Mouse (Mus musculus): ENCODE measurements at regions not wholly inside any gene's neighbourhood (a gene's known extent, or its start where the extent isn't known, plus 50 kb on each side); places are given as distances from the start of the nearest gene placed in this dataset.

- DNase-seq (ENCODE audit: low read depth, low spot score): no peak
These were observed 136.7 kb downstream of the Gm11011 start for GRCm38 (mm10) chr2:169450801-169451200.

- no peak for DNase-seq (ENCODE audit: low read depth, low spot score)
These were observed 139.9 kb downstream of the Gm11011 start for GRCm38 (mm10) chr2:169447495-169448280.

- DNase-seq (ENCODE audit: low read depth, low spot score): no peak
These were observed 141.7 kb downstream of the Gm11011 start for GRCm38 (mm10) chr2:169445877-169446276.

DNA sequence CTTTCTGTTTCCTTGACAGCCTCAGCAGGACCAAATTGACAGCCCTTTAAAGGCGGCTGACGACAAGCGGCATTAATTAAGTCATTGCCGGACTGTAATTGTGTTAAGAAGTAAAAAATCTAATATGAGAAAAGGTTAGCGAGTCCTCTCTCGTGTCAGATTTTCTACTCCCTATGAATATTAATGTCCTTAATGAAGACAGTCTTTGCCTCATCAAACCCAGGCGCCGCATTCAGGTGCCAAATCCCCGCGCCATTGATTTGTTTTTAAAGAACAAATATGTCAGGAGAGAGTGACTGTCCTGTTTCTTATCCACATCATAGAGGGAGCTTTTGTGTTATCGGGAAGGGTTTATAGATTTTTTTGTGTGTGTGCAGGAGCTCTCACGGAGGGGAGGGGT lies 142.2 kb downstream of the Gm11011 start:
- no peak for DNase-seq (ENCODE audit: low read depth, low spot score)

GRCm38 (mm10) chr2:169443271-169443670 lies 144.3 kb downstream of the Gm11011 start:
- DNase-seq (ENCODE audit: low read depth, low spot score): no peak

DNA sequence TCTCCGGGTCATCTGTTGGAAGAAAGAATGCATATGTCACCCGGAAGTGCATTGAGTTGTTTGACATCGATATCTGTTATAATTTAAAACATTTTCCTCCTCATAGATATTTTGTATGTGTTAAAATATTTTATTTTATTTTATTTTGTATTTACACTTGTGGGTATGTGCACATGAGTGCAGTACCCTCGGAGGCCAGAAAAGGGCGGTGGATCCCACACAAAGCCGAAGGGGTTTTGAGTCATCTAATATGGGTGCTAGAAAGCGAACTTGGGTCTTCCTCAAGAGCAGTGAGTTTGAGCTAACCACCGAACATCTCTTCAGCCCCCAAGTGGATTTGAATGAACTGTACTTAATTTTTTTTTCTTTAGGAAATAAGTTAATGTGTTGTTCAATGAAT lies 156.0 kb downstream of the Gm11011 start:
- no peak for DNase-seq (ENCODE audit: low read depth, low spot score)

DNA sequence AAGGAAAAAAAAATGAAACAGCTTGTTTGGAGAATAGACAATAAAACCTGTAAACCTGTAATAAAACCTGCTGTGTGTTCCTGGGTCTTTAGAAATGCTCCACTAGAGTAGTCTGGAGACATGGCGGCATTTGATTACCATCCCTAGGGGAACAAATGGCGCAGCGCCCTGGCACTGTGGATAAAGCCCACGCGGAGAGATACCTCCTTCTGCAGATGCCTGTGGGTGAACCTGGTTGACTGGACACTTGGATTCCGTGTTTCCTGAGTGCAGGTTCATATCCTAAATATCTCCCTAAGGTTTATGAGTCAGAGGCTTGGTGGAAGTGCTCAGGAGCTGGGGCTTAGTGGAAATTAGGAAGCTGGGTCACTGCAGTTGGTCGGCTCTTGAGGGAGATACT lies 158.1 kb downstream of the Gm11011 start:
- DNase-seq (ENCODE audit: low read depth, low spot score): no peak

GRCm38 (mm10) chr2:169424166-169424920 lies 163.2 kb downstream of the Gm11011 start:
- no peak for DNase-seq (ENCODE audit: low read depth, low spot score)

- no peak for DNase-seq (ENCODE audit: low read depth, low spot score)
These were observed 175.2 kb downstream of the Gm11011 start for GRCm38 (mm10) chr2:169412361-169412760.

DNA sequence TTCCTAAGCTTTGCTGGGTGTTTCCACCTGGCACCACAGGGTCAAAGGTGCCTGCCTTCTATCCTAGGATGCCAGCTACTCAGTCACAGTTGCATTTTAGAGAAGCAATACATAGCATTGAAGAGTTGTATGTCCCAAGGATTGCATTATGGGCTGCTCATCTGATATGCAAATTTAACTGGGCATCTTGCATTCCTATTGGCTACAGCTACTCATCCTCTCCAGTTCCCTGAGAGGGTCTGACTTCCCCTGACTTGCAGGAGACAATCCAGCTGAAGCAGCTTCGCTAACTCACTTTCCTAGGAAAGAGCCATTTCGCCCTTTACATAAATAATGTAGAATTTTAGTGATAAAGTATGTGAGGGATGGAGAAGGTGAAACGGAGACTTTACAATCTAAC lies 177.5 kb downstream of the Gm11011 start:
- DNase-seq (ENCODE audit: low read depth, low spot score): no peak

GRCm38 (mm10) chr2:169404908-169405690 lies 182.4 kb downstream of the Gm11011 start:
- no peak for DNase-seq (ENCODE audit: low read depth, low spot score)

DNA sequence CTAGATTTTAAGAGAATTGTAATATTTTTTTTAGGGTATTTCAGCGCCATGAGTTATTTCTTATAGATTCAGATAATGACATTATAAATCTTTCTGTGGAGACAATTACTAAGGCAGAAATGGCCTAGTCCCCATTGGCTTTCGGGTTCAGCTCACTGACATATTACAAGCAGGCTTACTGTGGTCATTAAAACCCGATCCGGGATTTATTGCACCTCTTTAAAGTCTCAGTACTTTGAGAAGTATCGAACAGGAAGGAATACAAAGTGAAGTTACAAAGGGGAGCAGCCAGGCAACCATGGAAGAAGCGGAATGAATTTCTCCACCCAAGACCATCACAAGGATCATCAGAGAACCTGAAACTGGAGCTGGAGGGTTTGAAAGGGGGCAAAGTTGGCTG lies 189.8 kb downstream of the Gm11011 start:
- DNase-seq (ENCODE audit: low read depth, low spot score): no peak

DNA sequence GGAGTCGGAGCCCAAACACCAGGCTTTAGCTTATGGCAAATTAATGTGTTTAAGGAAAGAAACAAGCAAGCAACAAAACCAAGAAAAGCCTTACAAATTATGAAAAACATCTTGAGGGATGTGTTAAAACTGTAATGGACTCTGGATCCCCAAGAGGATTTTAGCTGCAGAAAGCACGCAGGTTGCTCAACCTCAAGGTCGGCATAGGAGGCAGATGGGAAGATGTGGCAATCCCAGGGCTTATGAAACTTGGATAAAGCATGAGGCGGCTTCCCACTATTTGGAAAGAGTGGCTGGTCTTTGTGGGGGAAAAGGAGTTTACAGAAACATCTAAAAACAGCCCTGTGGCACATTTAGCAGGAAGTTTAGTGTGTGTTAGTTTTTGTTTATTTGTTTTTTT lies 190.5 kb downstream of the Gm11011 start:
- no peak for DNase-seq (ENCODE audit: low read depth, low spot score)

- DNase-seq (ENCODE audit: low read depth, low spot score): no peak
These were observed 191.3 kb downstream of the Gm11011 start for GRCm38 (mm10) chr2:169396294-169396693.

DNA sequence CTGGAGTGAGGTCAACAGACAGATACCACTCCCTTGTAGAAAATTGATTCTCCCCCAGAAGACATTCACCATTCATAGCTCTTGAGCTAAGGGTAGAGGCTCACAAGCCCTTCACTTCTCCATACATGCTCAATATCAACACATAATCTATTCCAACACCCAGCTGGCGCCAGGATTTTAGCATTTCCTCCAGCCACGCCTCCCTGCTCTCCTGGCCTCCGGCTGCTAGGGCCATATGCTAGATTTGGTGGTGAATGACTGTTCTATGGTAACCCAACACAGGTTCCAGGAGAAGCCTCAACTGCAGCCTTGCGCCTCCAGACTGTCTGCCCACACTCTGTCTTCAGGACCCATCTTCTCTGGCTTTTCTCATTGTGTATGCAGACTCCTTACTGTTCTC lies 197.9 kb downstream of the Gm11011 start:
- no peak for DNase-seq (ENCODE audit: low read depth, low spot score)

GRCm38 (mm10) chr2:169388569-169388968 lies 199.0 kb downstream of the Gm11011 start:
- DNase-seq (ENCODE audit: low read depth, low spot score): no peak

DNA sequence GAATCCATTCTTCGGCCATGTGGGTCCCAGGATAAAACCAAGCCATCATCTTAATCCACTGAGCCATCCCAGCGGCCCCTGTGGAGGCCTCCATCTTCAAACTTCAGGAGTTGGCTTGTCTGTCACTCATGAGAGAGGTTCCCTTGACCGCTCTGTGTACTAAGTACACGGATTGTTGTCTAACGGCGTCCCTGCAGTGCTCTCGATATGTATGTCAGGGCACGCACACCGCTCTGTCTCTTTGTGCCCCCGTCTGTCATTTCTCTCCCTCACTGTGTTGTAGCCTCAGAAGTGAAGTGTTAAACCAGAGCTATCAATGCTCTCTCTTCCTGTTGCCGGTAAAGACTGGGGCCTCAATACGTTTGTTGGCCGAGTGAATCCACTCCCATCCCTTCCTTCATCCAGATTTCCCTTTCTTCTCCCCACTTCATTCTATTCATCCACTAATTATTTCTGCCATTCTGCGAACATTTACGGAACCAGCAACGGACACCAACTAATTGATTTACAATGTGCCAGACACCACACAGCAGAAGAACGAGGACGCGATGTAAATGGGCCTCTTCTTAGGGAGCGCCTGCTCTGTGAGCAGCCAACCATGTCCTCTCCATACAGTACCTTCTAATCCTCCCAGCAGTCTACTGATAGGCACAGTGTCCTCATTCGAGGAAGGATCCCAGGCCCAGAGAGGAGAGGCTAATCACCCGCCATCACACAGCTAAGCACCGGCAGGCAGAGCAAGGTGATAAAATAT lies 199.6 kb downstream of the Gm11011 start:
- no peak for DNase-seq (ENCODE audit: low read depth, low spot score)

GRCm38 (mm10) chr2:169383701-169384100 lies 203.8 kb downstream of the Gm11011 start:
- no peak for DNase-seq (ENCODE audit: low read depth, low spot score)

- no peak for DNase-seq (ENCODE audit: low read depth, low spot score)
These were observed 214.5 kb downstream of the Gm11011 start for GRCm38 (mm10) chr2:169373069-169373468.

DNA sequence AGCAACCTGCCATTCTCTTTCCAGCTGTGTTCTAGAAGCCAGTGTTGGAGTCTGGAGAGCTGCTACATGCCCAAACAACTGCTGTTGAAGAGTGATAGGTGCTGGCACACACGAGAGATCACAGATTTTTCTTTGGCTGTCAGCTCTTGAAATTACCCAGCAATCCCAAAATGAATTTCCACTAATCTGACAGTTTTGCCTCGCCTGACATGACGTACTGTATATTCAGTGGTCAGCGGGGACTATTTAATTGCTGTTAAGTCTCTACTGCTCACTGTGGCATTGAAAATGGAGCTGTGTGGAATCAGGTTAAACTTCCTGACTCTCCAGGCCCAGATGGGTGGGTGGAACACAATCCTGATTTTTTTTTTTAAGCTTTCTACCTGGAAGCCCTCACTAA lies 222.5 kb downstream of the Gm11011 start:
- DNase-seq (ENCODE audit: low read depth, low spot score): no peak

DNA sequence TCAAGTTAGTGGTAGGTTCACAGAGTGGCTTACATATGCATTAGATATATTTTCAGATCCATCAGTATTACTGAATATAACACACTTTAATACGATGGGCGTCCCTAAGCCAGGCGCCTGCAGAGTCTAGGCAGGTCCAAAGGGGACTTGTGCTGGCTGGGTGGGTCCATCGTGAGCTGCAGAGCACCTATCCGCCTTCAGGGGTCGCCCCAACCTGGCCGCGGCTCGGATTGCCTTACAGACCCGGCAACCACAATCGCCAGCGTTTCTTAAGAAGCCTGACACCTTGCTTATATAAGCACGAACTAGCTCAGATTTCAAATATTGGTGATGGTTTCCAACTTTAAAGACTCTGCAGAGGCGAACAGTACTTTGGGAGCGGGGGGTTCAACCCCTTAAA lies 227.3 kb downstream of the Gm11011 start:
- DNase-seq (ENCODE audit: low read depth, low spot score): no peak

- DNase-seq (ENCODE audit: low read depth, low spot score): no peak
These were observed 230.1 kb downstream of the Gm11011 start for GRCm38 (mm10) chr2:169357400-169357799.

All from retina, adult 2 months (tissue).